Mouse (Mus musculus) thymus, adult 2 months (tissue): Measurements from ENCODE around the gene Daam1.

Experiments used
- CTCF ChIP-seq: fragments of 200-500 bp; IDR thresholded peaks from 2 replicates; pipeline ENCODE4 v1.5.1; 2012; ENCODE audit warnings: mild to moderate bottlenecking, control low read depth, low read length, moderate library complexity, borderline replicate concordance; ENCODE audit not compliant: control insufficient read depth, poor library complexity, insufficient read depth; ENCODE audit errors: extremely low read depth
- POLR2A ChIP-seq: fragments of 200-500 bp; IDR thresholded peaks from 2 replicates; pipeline ENCODE4 v1.6.1; 2012; ENCODE audit warnings: mild to moderate bottlenecking, low read length, control low read depth, moderate library complexity; ENCODE audit not compliant: control insufficient read depth, poor library complexity, insufficient read depth; ENCODE audit errors: extremely low read depth

DNA sequence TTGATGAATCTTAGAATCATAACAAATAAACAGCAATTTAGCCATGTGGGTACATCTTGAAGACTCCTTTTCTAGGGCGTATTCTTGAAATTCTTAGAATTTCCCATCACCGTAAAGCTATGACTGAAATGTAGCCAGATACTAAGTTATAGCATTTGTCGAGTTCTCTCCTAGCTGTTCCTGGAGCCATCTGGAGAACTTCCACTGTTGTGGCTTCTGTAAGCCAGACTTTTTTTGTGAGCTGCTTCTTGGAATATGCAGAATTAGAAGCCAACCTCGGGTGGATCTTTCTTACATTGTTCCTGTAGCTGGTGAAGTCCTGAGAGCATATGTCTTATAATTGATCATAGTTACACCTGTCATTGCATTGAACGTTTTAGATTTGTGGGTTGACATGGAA is 50.1 kb downstream of the Daam1 start:
- no peak for TF ChIP-seq POLR2A
- TF ChIP-seq CTCF = no peak
